Mouse (Mus musculus) liver, adult (tissue): ENCODE measurements around the gene Sox14.

Experiments
- GATA4 ChIP-seq: IDR thresholded peaks from 2 replicates; pipeline ENCODE4 v1.6.1; 2014; ENCODE audit warnings: mild to moderate bottlenecking, low read length; ENCODE audit not compliant: insufficient replicate concordance

Gene Sox14

DNA sequence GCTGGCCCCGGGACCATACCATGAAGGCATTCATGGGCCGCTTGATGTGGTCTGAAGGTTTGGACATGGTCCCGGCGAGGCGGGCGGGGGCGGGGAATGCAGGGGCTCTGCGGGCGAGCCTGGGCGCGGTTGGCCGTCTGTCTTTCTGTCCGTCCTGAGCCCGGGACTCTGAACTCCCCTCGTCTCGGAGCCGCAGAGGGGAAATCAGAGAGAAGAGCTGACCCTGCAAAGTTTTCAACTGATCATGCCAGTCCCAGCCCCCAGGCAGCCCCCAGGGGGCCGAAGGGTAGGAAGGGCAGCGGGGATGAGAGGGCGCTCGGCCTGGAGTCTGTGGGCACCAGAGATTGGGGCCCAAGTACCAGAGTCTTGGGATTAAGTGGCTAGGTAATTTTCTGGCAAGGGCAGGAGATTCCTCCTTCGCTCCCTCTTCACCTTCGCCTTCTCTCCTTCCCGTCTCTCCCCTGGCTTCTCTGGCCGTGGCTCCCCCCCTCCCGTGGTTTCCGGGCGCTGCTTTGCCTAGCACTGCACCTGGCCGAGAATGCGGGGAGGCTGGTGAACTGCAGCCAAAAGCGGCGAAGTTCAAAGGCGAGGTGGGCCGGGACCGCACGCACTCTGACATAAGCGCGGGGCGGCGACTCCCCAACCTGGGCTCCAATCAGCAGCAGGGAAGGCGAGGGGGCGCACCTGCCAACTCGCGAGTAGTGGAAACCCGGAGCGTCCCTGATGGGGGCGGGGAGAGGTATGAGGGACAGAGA lies at the start of gene Sox14:
TSS of gene Sox14 (minus strand) at position 553 of the 755 bp plus-strand sequence.
- TF ChIP-seq GATA4, result no peak

- TF ChIP-seq GATA4, result no peak
These were observed 3.3 kb upstream of the Sox14 start for GRCm38 (mm10) chr9:99879311-99879710.

DNA sequence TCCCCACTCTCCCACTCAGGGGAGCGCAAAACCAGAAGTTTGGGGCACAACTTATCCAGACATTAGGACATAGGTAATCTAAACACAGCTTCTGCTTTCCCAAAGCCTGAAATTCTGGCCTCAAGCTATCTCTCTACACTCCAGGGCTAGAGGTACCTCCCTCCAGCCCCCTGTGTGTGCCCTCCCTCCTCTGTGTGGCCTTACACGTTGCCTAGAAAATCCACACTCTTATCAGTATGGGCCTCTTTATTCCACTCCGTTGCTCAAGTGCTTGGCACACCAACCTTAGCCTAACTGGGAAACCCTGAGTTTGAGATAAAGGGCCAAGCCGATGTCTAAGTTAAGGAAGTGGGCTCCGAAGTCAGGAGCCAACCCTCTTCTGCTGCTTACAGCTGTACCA lies 2.6 kb upstream of the Sox14 start:
- TF ChIP-seq GATA4, result no peak

- TF ChIP-seq GATA4, result no peak
These were observed 1.1 kb upstream of the Sox14 start for GRCm38 (mm10) chr9:99877056-99877546.

DNA sequence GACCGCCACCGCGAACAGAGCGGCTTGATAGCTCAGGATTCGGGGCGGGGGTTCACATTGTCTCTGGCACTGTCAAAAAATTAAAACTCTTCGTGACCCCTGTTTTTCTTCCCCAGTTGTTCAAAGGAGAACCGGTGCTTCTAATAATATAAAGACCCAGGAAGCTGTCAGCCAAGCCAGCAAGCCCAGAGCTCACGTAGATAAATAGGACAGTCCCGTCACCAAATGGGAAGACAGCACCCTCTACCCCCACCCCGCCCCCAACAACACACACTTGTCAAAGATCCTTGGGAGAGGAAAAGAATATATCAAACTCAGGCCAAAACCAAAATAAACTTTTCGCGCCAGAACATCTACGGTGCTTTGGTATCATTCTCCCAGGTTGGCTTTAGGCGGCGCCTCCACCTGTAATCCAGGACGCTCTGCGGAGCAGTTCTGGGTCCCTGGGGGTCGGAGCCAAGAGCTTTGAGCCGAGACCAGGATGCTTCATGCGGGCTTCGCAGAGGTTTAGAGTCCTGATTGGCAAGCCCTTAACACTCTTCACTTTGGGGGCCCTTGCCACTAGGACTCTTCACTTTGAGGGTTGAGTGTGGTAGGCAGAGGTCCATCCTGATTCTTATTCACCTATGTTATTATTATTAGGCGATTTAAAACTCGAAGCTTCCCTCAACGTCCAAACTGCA lies 544 bp upstream of the Sox14 start:
- no peak for TF ChIP-seq GATA4

DNA sequence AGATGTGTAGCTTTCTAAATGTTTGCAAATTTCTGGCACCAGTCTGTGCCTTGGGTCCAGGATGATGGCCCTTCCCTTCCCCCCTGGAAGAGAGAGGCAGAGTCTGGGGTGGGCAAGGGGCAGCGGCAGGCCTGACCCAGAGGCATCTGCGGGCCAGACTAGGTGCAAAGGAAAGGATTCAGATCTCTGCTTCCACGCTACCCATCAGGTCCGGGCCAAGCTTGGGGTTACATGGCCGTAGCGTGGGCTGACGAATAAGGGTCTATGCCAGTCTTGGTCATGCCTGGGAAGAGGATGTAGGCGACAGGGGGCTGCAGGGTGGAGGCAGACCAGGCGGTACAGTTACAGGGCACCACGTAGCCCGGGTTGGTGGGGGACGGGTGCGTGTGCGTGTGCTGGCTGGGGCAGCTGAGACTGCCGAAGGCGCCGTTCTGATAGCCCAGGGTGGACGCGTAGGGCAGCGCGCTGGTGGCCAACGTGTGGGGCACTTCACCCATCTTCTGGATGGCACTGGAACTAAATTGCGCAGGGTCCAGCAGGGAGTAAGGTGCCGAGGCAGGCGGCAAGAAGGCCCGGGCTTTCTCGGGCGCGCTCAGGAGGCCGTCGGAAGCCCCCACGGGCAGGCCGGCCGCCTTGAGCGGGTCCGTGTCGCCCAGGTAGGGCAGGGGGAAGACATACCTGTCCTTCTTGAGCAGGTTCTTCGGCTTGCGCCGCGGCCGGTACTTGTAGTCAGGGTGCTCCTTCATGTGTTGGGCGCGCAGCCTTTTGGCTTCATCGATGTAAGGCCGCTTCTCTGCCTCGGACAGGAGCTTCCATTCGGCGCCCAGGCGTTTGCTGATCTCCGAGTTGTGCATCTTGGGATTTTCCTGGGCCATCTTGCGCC lies 994 bp downstream of the Sox14 start:
- no peak for TF ChIP-seq GATA4

GRCm38 (mm10) chr9:99873721-99874120 lies 2.2 kb downstream of the Sox14 start:
- TF ChIP-seq GATA4, result no peak

- TF ChIP-seq GATA4, result no peak
These were observed 2.8 kb downstream of the Sox14 start for GRCm38 (mm10) chr9:99873116-99873620.

GRCm38 (mm10) chr9:99872204-99873115 lies 3.5 kb downstream of the Sox14 start:
- no peak for TF ChIP-seq GATA4

GRCm38 (mm10) chr9:99871556-99872203 lies 4.3 kb downstream of the Sox14 start:
- TF ChIP-seq GATA4, result no peak

- TF ChIP-seq GATA4, result no peak
These were observed 5.0 kb downstream of the Sox14 start for GRCm38 (mm10) chr9:99870780-99871555.

DNA sequence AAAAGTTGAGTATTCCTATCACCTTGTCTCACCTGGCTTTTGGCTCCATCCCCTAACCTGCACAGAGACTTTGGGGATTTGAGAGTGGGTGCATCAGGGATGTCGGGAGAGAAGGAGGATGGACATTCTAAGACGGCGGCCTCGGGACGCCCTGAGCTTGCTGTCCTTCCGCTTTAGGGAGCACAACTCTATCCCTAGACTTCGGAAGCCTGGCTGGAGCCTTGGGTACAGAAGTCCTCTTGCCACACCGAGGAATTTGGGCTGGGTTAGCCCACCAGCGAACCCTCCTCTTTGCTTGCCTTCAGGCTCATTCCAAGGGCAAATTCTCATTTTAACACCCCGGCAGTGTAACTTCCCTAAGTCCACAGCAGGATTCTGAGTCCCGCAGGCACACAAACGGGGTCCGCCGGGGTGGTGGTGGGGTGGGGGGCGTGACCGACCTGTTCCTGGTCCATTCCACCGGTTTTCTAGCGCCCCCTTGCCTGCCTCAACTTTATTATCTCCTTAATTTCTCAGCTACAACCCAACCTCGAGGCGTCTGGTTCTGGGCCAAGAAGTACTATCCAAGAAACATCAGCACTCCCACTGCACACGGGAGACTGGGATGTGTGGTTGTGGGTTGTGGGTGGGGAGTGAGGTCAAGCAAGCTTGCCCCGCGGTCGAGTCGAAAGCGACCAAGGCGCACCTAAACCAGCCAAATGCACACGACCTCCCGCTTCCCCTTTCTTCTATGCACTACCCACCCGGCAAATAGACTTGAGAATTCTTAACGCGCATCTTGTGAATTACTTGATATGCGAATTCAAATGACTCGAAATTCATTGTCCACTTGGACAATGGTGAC lies 5.8 kb downstream of the Sox14 start:
- TF ChIP-seq GATA4, result no peak
